Mouse (Mus musculus): Measurements from ENCODE around the gene 4933405L10Rik. TPM values are rescaled to one million over a fixed set of nuclear protein-coding genes. Genes with fewer than 3 reads are reported as not detected.

4933405L10Rik gene
- polyA plus RNA-seq, 1 experiment from 2014 or later, result not detected

- no peak overlapping the region for H3K9ac ChIP-seq (ENCODE audit: low read depth, low read length)
- no peak overlapping the region; the same call in 1 of the 2 replicates for H3K27ac ChIP-seq (ENCODE audit: low read depth, low read length)
- no peak overlapping the region for H3K4me2 ChIP-seq (replicated peaks; ENCODE audit: low read depth)
- WGBS, result 81% methylated on average over 18 of the region's 18 CpGs
- no peak for TF ChIP-seq CTCF (IDR thresholded peaks at IDR 0.05; ENCODE audit: low read depth)
- no peaks in the 10 kb centered on the region for H3K27me3 ChIP-seq (replicated peaks; ENCODE audit: control insufficient read depth, insufficient read depth, low read length)
- no peaks in the 10 kb centered on the region for H3K36me3 ChIP-seq (ENCODE audit: control insufficient read depth, insufficient read depth)
- no peak for ATAC-seq
- no peak overlapping the region for H3K4me3 ChIP-seq (ENCODE audit: low read depth, low read length)
- H3K9me3 ChIP-seq (ENCODE audit: control insufficient read depth), result no peaks in the 10 kb centered on the region
- H3K4me1 ChIP-seq (replicated peaks; ENCODE audit: control insufficient read depth, insufficient read depth, low read length), result no peaks in the 10 kb centered on the region
These were observed 20.1 kb downstream of the 4933405L10Rik start for GRCm38 (mm10) chr8:105727397-105728124.

GRCm38 (mm10) chr8:105732186-105732585 is 24.7 kb downstream of the 4933405L10Rik start:
- H3K9ac ChIP-seq (ENCODE audit: low read depth, low read length), result no peak overlapping the region
- H3K36me3 ChIP-seq (ENCODE audit: control insufficient read depth, insufficient read depth), result no peaks in the 10 kb centered on the region
- H3K9me3 ChIP-seq (ENCODE audit: control insufficient read depth), result no peaks in the 10 kb centered on the region
- no peak overlapping the region for H3K4me2 ChIP-seq (replicated peaks; ENCODE audit: low read depth)
- no peak overlapping the region for H3K27ac ChIP-seq (ENCODE audit: low read depth, low read length)
- ATAC-seq, result no peak
- WGBS, result 82% methylated on average over 5 of the region's 5 CpGs
- no peaks in the 10 kb centered on the region for H3K4me1 ChIP-seq (replicated peaks; ENCODE audit: control insufficient read depth, insufficient read depth, low read length)
- no peak overlapping the region for H3K4me3 ChIP-seq (ENCODE audit: low read depth, low read length)
- no peaks in the 10 kb centered on the region for H3K27me3 ChIP-seq (replicated peaks; ENCODE audit: control insufficient read depth, insufficient read depth, low read length)
- TF ChIP-seq CTCF (IDR thresholded peaks at IDR 0.05; ENCODE audit: low read depth), result no peak

GRCm38 (mm10) chr8:105739216-105739615 is 31.8 kb downstream of the 4933405L10Rik start:
- no peak overlapping the region for H3K27ac ChIP-seq (ENCODE audit: low read depth, low read length)
- TF ChIP-seq CTCF (IDR thresholded peaks at IDR 0.05; ENCODE audit: low read depth), result no peak
- no peaks in the 10 kb centered on the region for H3K27me3 ChIP-seq (replicated peaks; ENCODE audit: control insufficient read depth, insufficient read depth, low read length)
- H3K9ac ChIP-seq (ENCODE audit: low read depth, low read length), result no peak overlapping the region
- no peak for ATAC-seq
- H3K4me1 ChIP-seq (replicated peaks; ENCODE audit: control insufficient read depth, insufficient read depth, low read length), result peaks cover 6% of the 10 kb centered on the region; the same call in 1 of the 2 replicates
- H3K9me3 ChIP-seq (ENCODE audit: control insufficient read depth), result no peaks in the 10 kb centered on the region
- no peak overlapping the region for H3K4me2 ChIP-seq (replicated peaks; ENCODE audit: low read depth)
- no peaks in the 10 kb centered on the region for H3K36me3 ChIP-seq (ENCODE audit: control insufficient read depth, insufficient read depth)
- WGBS, result 86% methylated on average over 5 of the region's 5 CpGs
- H3K4me3 ChIP-seq (ENCODE audit: low read depth, low read length), result no peak overlapping the region

DNA sequence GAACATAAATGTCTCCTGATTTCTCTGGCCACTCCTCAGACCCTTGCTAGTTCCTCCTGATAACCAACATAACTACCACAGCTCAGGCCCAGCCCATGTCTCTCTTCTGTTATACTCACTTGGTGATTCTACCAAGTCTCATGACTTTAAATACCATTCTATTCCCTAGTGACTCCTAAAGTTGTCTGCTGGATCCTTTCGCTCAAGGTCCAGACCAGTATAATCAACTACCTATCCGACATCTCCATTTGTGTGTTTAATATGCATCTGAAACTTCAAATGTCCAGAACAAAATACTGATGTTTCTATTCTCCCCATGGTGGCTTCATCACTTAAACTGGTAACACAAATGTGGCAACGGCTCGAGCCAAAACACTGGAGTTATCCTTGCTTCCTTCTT is 35.8 kb downstream of the 4933405L10Rik start:
- no peak for TF ChIP-seq CTCF (IDR thresholded peaks at IDR 0.05; ENCODE audit: low read depth)
- Histone ChIP-seq H3K27ac (ENCODE audit: low read depth, low read length) (no peak overlapping the region), H3K36me3 (ENCODE audit: control insufficient read depth, insufficient read depth) (no peaks in the 10 kb centered on the region), H3K4me1 (replicated peaks; ENCODE audit: control insufficient read depth, insufficient read depth, low read length) (peaks cover 6% of the 10 kb centered on the region; the same call in 1 of the 2 replicates), H3K9ac (ENCODE audit: low read depth, low read length) (no peak overlapping the region), H3K9me3 (ENCODE audit: control insufficient read depth) (no peaks in the 10 kb centered on the region), H3K4me3 (ENCODE audit: low read depth, low read length) (no peak overlapping the region), H3K27me3 (replicated peaks; ENCODE audit: control insufficient read depth, insufficient read depth, low read length) (no peaks in the 10 kb centered on the region), H3K4me2 (replicated peaks; ENCODE audit: low read depth) (no peak overlapping the region)
- WGBS, result 91% methylated on average over 4 of the region's 4 CpGs
- ATAC-seq, result no peak

- ATAC-seq, result peak; percentile 42; the same call in 1 of the 2 replicates
- H3K27me3 ChIP-seq (replicated peaks; ENCODE audit: control insufficient read depth, insufficient read depth, low read length), result peaks cover 15% of the 10 kb centered on the region; the same call in 1 of the 2 replicates
- no peak overlapping the region for H3K27ac ChIP-seq (ENCODE audit: low read depth, low read length)
- no peak for TF ChIP-seq CTCF (IDR thresholded peaks at IDR 0.05; ENCODE audit: low read depth)
- WGBS, result 11% methylated on average over 11 of the region's 11 CpGs
- H3K36me3 ChIP-seq (ENCODE audit: control insufficient read depth, insufficient read depth), result no peaks in the 10 kb centered on the region
- 0 out of 2 replicates have a peak, but pooled peaks cover 7% of the 10 kb centered on the region for H3K4me1 ChIP-seq (replicated peaks; ENCODE audit: control insufficient read depth, insufficient read depth, low read length)
- peak overlapping the region; percentile 24; the same call in 1 of the 2 replicates for H3K4me2 ChIP-seq (replicated peaks; ENCODE audit: low read depth)
- H3K4me3 ChIP-seq (ENCODE audit: low read depth, low read length), result no peak overlapping the region
- H3K9ac ChIP-seq (ENCODE audit: low read depth, low read length), result no peak overlapping the region
- H3K9me3 ChIP-seq (ENCODE audit: control insufficient read depth), result no peaks in the 10 kb centered on the region
These were observed 43.2 kb downstream of the 4933405L10Rik start for GRCm38 (mm10) chr8:105750606-105751005.

GRCm38 (mm10) chr8:105753916-105754315 is 46.5 kb downstream of the 4933405L10Rik start:
- Histone ChIP-seq H3K9me3 (ENCODE audit: control insufficient read depth) (no peaks in the 10 kb centered on the region), H3K27ac (ENCODE audit: low read depth, low read length) (no peak overlapping the region), H3K4me2 (replicated peaks; ENCODE audit: low read depth) (no peak overlapping the region), H3K9ac (ENCODE audit: low read depth, low read length) (no peak overlapping the region), H3K27me3 (replicated peaks; ENCODE audit: control insufficient read depth, insufficient read depth, low read length) (peaks cover 15% of the 10 kb centered on the region; the same call in 1 of the 2 replicates), H3K36me3 (ENCODE audit: control insufficient read depth, insufficient read depth) (no peaks in the 10 kb centered on the region), H3K4me3 (ENCODE audit: low read depth, low read length) (no peak overlapping the region), H3K4me1 (replicated peaks; ENCODE audit: control insufficient read depth, insufficient read depth, low read length) (0 out of 2 replicates have a peak, but pooled peaks cover 5% of the 10 kb centered on the region)
- 67% methylated on average over 2 of the region's 2 CpGs for WGBS
- TF ChIP-seq CTCF (IDR thresholded peaks at IDR 0.05; ENCODE audit: low read depth), result no peak
- ATAC-seq, result no peak
